8 mouse cellular contexts compared by ENCODE assay signal in the genomic region with DNA sequence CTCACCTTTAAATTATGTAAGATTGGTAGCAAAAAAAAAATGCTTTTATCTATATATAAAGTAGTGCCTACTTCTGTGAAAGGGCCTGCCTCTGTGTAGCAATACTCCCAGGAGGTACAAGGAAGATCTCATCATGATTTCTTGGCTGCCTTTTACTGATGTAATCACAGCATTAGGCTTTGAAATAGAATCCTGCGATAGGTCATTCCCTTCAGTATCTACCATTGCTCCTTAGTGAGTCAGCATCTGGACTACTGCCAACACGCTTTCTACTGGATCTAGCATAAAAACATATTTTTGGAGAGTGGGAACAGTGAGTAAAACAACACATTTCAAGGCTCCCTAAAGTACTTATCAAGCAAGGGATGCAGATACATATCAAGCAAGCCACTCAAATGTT. TPM values are rescaled to one million over a fixed set of nuclear protein-coding genes. Genes with fewer than 3 reads are reported as not detected.
DNase-seq lines count a peak whose midpoint lies in the region; ATAC-seq and TF ChIP-seq lines count a peak whose summit lies in the region.
"Had no signal": no experiment of that assay in that cellular context is flagged by ENCODE, and none has a peak within 500 bp of the region (broad histone marks: within the 10 kb centered on the region; RNA-seq: fewer than 3 reads in every experiment).

No protein-coding gene starts in this region.

- no peaks in the 10 kb centered on the region for H3K9me3 ChIP-seq in stomach, postnatal 0 days (ENCODE audit: control insufficient read depth, low read length)
- no peaks in the 10 kb centered on the region for H3K9me3 ChIP-seq in midbrain, embryonic 10.5 days (replicated peaks)
- H3K9me3 ChIP-seq: neural tube, embryonic 13.5 days had no signal

- H3K9ac ChIP-seq in stomach, postnatal 0 days (ENCODE audit: low read length), result no peak overlapping the region
- H3K9ac ChIP-seq: neural tube, embryonic 13.5 days had no signal

- H3K27ac ChIP-seq in left cerebral cortex, adult 2 months, result peak overlapping the region; percentile 54
- H3K27ac ChIP-seq in stomach, postnatal 0 days (replicated peaks), result no peak overlapping the region
- H3K27ac ChIP-seq in midbrain, embryonic 10.5 days (replicated peaks), result no peak overlapping the region
- H3K27ac ChIP-seq: neural tube, embryonic 13.5 days had no signal

- no peak overlapping the region for H3K4me3 ChIP-seq in left cerebral cortex, adult 2 months
- H3K4me3 ChIP-seq in stomach, postnatal 0 days (ENCODE audit: low read depth, low read length), result no peak overlapping the region
- no peak overlapping the region for H3K4me3 ChIP-seq in midbrain, embryonic 10.5 days
- H3K4me3 ChIP-seq: neural tube, embryonic 13.5 days had no signal

- H3K27me3 ChIP-seq in stomach, postnatal 0 days (ENCODE audit: control insufficient read depth, insufficient read depth, low read length), result no peaks in the 10 kb centered on the region
- H3K27me3 ChIP-seq in midbrain, embryonic 10.5 days (ENCODE audit: low read depth, poor library complexity, severe bottlenecking), result no peaks in the 10 kb centered on the region
- H3K27me3 ChIP-seq: neural tube, embryonic 13.5 days had no signal

- H3K4me1 ChIP-seq in stomach, postnatal 0 days (replicated peaks; ENCODE audit: control insufficient read depth, insufficient read depth), result 0 out of 2 replicates have a peak, but pooled peaks cover 2% of the 10 kb centered on the region
- H3K4me1 ChIP-seq in midbrain, embryonic 10.5 days, result peaks cover 4% of the 10 kb centered on the region

- ATAC-seq in stomach, postnatal 0 days (ENCODE audit: low FRiP score, low TSS enrichment), result 0 out of 2 replicates have a peak, but pooled peaks have one; percentile 15

- TF ChIP-seq CTCF in left cerebral cortex, adult 2 months (IDR thresholded peaks at IDR 0.05), result no peak
- TF ChIP-seq CTCF in stomach, postnatal 0 days (IDR thresholded peaks at IDR 0.05; ENCODE audit: low read depth), result no peak

- WGBS in stomach, postnatal 0 days, result 26% methylated on average over 2 of the region's 2 CpGs
- WGBS in midbrain, embryonic 10.5 days, result 97% methylated on average over 2 of the region's 2 CpGs

- no peaks in the 10 kb centered on the region for H3K36me3 ChIP-seq in stomach, postnatal 0 days (ENCODE audit: control insufficient read depth, insufficient read depth, low read length)
- H3K36me3 ChIP-seq in midbrain, embryonic 10.5 days, result no peaks in the 10 kb centered on the region
- H3K36me3 ChIP-seq: neural tube, embryonic 13.5 days had no signal

- intact Hi-C loops in left cerebral cortex, adult 2 months (cut with DNase I), result no loop called here
- intact Hi-C loops in left cerebral cortex, postnatal 14 days (cut with DNase I), result no loop called here

- no peak overlapping the region for H3K4me2 ChIP-seq in stomach, postnatal 0 days (replicated peaks; ENCODE audit: low read depth)
- H3K4me2 ChIP-seq: neural tube, embryonic 13.5 days had no signal

- TF ChIP-seq EP300 in stomach, postnatal 0 days (optimal IDR thresholded peaks at IDR 0.05), result no peak

- DNase-seq in left cerebral cortex, adult 2 months (ENCODE audit: extremely low spot score in 1 of 2, low spot score in 2 of 2), result peak; percentile 38 to 46
- DNase-seq in left cerebral cortex, adult 11 months (ENCODE audit: low spot score), result no peak
- peak; percentile 77 for DNase-seq in adrenal gland, adult 8-10 months
- DNase-seq in fat pad, adult 2 months (ENCODE audit: extremely low read depth, low read depth, low spot score), result peak; percentile 45
- peak; percentile 20 to 57 for DNase-seq in left cerebral cortex, postnatal 14 days (ENCODE audit: low spot score in 2 of 2)
- DNase-seq in stomach, postnatal 0 days (ENCODE audit: low spot score), result peak; percentile 23
- no peak for DNase-seq in midbrain, embryonic 10.5 days (ENCODE audit: low spot score)

RNA-seq across cellular contexts. Expression of a gene that starts 16.0 kb away (rescaled TPM):
- total RNA-seq in left cerebral cortex, adult 2 months (2021), result 10 to 100 TPM; 67.3 to 72.7 TPM
- total RNA-seq in adrenal gland, adult 8-10 months (2022), result 10 to 100 TPM; 60.9 to 82.3 (median 74.2) TPM
- total RNA-seq in left cerebral cortex, postnatal 14 days (2021), result 10 to 100 TPM; 60.8 to 65.5 TPM
- 11.7 and 13.4 TPM in 2 replicates for polyA plus RNA-seq in stomach, postnatal 0 days (2015; fragmentation: Nextera tagmentation; extraction: Ambion mirVana)
- 27.0 and 31.2 TPM in 2 replicates for polyA plus RNA-seq in midbrain, embryonic 10.5 days (2016; fragmentation: Nextera tagmentation; extraction: Ambion mirVana)

RNA-seq across cellular contexts. Expression of a gene that starts 41.2 kb away (rescaled TPM):
- not detected for total RNA-seq in left cerebral cortex, adult 2 months (2021)
- total RNA-seq in adrenal gland, adult 8-10 months (2022), result not detected
- total RNA-seq in left cerebral cortex, postnatal 14 days (2021), result not detected
- polyA plus RNA-seq in stomach, postnatal 0 days (2015; fragmentation: Nextera tagmentation; extraction: Ambion mirVana), result not detected in 2 replicates
- not detected in 2 replicates for polyA plus RNA-seq in midbrain, embryonic 10.5 days (2016; fragmentation: Nextera tagmentation; extraction: Ambion mirVana)
- polyA plus RNA-seq: neural tube, embryonic 13.5 days had no signal

RNA-seq across cellular contexts. Expression of a gene that starts 58.9 kb away (rescaled TPM):
- 10 to 100 TPM; 18.7 to 21.3 TPM for total RNA-seq in left cerebral cortex, adult 2 months (2021)
- total RNA-seq in adrenal gland, adult 8-10 months (2022), result 10 to 100 TPM; 51.6 to 58.6 (median 54.9) TPM
- 10 to 100 TPM; 18.6 to 19.8 TPM for total RNA-seq in left cerebral cortex, postnatal 14 days (2021)
- 20.2 and 21.4 TPM in 2 replicates for polyA plus RNA-seq in stomach, postnatal 0 days (2015; fragmentation: Nextera tagmentation; extraction: Ambion mirVana)
- polyA plus RNA-seq in midbrain, embryonic 10.5 days (2016; fragmentation: Nextera tagmentation; extraction: Ambion mirVana), result 32.2 and 34.2 TPM in 2 replicates

Comparison
In these comparisons a context has a peak if more than half of its experiments do, and no peak if none do; other contexts are left out.
1. DNase-seq: peak in left cerebral cortex, adult 2 months (2 of 2), adrenal gland, adult 8-10 months (single experiment), fat pad, adult 2 months (single experiment), left cerebral cortex, postnatal 14 days (2 of 2) and stomach, postnatal 0 days (single experiment); none in left cerebral cortex, adult 11 months (single experiment) and midbrain, embryonic 10.5 days (single experiment).